Mouse (Mus musculus) erythroblast, embryonic 14.5 days (primary cell): ENCODE results near the gene Dbh. TPM values are rescaled to one million over a fixed set of nuclear protein-coding genes. Genes with fewer than 3 reads are reported as not detected.

Source experiments
- H3K27me3 ChIP-seq: 2 replicates; pipeline ENCODE4 v1.6.1; 2012; ENCODE audit warnings: inconsistent platforms; ENCODE audit not compliant: control insufficient read depth
- H3K36me3 ChIP-seq: 2 replicates; pipeline ENCODE4 v1.6.1; 2012; ENCODE audit warnings: mild to moderate bottlenecking, inconsistent platforms; ENCODE audit not compliant: control insufficient read depth
- H3K4me1 ChIP-seq: 2 replicates; pipeline ENCODE4 v1.6.1; 2012; ENCODE audit warnings: inconsistent platforms; ENCODE audit not compliant: control insufficient read depth
- H3K4me3 ChIP-seq: replicated peaks from 2 replicates; pipeline ENCODE3; 2012; ENCODE audit warnings: moderate library complexity, mild to moderate bottlenecking, inconsistent platforms
- H3K9me3 ChIP-seq: 2 replicates; pipeline ENCODE4 v1.6.1; 2012; ENCODE audit warnings: low read length, inconsistent platforms, mixed read lengths; ENCODE audit not compliant: control insufficient read depth
- GATA1 ChIP-seq: IDR thresholded peaks from 2 replicates; pipeline ENCODE4 v1.6.1; 2012; ENCODE audit warnings: low read length, inconsistent platforms, mixed read lengths
- TAL1 ChIP-seq: IDR thresholded peaks from 3 replicates; pipeline ENCODE4 v1.6.1; 2012; ENCODE audit warnings: low read length, inconsistent platforms, mixed read lengths
- polyA plus RNA-seq: library from polyadenylated mRNA; stranded (reverse); fragments of >175 nt; gene quantifications from 2 replicates; pipeline ENCODE4 v1.2.3, GENCODE M21; 2012

The Dbh gene
- polyA plus RNA-seq, 1 experiment: not detected

GRCm38 (mm10) chr2:27226572-27226971 lies 61.5 kb downstream of the Dbh start:
- no peak for TF ChIP-seq TAL1
- TF ChIP-seq GATA1: no peak
- H3K4me3 ChIP-seq: no peak overlapping the region
- no peaks in the 10 kb centered on the region for H3K27me3 ChIP-seq
- no peaks in the 10 kb centered on the region for H3K9me3 ChIP-seq
- peaks cover 12% of the 10 kb centered on the region; the same call in 1 of the 2 replicates for H3K36me3 ChIP-seq
- no peaks in the 10 kb centered on the region for H3K4me1 ChIP-seq

GRCm38 (mm10) chr2:27228809-27229480 lies 63.9 kb downstream of the Dbh start:
- no peaks in the 10 kb centered on the region for H3K4me1 ChIP-seq
- H3K4me3 ChIP-seq: no peak overlapping the region
- TF ChIP-seq GATA1 (no peak), TAL1 (no peak)
- peaks cover 6% of the 10 kb centered on the region; the same call in 1 of the 2 replicates for H3K36me3 ChIP-seq
- no peaks in the 10 kb centered on the region for H3K9me3 ChIP-seq
- no peaks in the 10 kb centered on the region for H3K27me3 ChIP-seq

GRCm38 (mm10) chr2:27229481-27230105 lies 64.6 kb downstream of the Dbh start:
- TF ChIP-seq TAL1: no peak
- no peak for TF ChIP-seq GATA1
- Histone ChIP-seq H3K9me3 (no peaks in the 10 kb centered on the region), H3K27me3 (no peaks in the 10 kb centered on the region), H3K36me3 (peaks cover 6% of the 10 kb centered on the region; the same call in 1 of the 2 replicates), H3K4me3 (no peak overlapping the region), H3K4me1 (no peaks in the 10 kb centered on the region)

- Histone ChIP-seq H3K36me3 (peaks cover 2% of the 10 kb centered on the region; the same call in 1 of the 2 replicates), H3K4me3 (no peak overlapping the region), H3K27me3 (no peaks in the 10 kb centered on the region), H3K4me1 (no peaks in the 10 kb centered on the region), H3K9me3 (no peaks in the 10 kb centered on the region)
- TF ChIP-seq GATA1: no peak
- no peak for TF ChIP-seq TAL1
These were observed 67.3 kb downstream of the Dbh start for GRCm38 (mm10) chr2:27232376-27232775.

Other genes with a start within 250 kb of the Dbh start
- gene Surf2, start 248.9 kb upstream of the Dbh start, polyA plus RNA-seq: 0.29 and 0.31 TPM in 2 replicates
- gene Surf1, start 248.7 kb upstream of the Dbh start, polyA plus RNA-seq: 1.7 and 2.3 TPM in 2 replicates
- 2.2 and 2.4 TPM in 2 replicates for gene Surf4, start 231.3 kb upstream of the Dbh start, polyA plus RNA-seq
- gene Stkld1, start 231.2 kb upstream of the Dbh start, polyA plus RNA-seq: 0.02 TPM in 1 of 2 replicates, not detected in the other
- gene Rexo4, start 200.8 kb upstream of the Dbh start, polyA plus RNA-seq: 2.7 and 5.7 TPM in 2 replicates
- gene Adamts13, start 191.8 kb upstream of the Dbh start, polyA plus RNA-seq: not detected in 2 replicates
- gene Cacfd1, start 155.3 kb upstream of the Dbh start, polyA plus RNA-seq: 0.16 and 0.25 TPM in 2 replicates
- gene Slc2a6, start 137.2 kb upstream of the Dbh start, polyA plus RNA-seq: 0.02 and 0.10 TPM in 2 replicates
- not detected in 2 replicates for gene Mymk, start 93.1 kb upstream of the Dbh start, polyA plus RNA-seq
- gene Adamtsl2, start 85.9 kb upstream of the Dbh start, polyA plus RNA-seq: not detected in 2 replicates
- not detected in 2 replicates for gene Fam163b, start 22.7 kb upstream of the Dbh start, polyA plus RNA-seq
- 0.25 and 0.66 TPM in 2 replicates for gene Sardh, start 83.1 kb downstream of the Dbh start, polyA plus RNA-seq